Mouse (Mus musculus): ENCODE data around the gene Larp4b. TPM values are rescaled to one million over a fixed set of nuclear protein-coding genes. Genes with fewer than 3 reads are reported as not detected.

Larp4b gene
- total RNA-seq, 2 experiments from 2014 or later, result 65.5 to 74.2 TPM

DNA sequence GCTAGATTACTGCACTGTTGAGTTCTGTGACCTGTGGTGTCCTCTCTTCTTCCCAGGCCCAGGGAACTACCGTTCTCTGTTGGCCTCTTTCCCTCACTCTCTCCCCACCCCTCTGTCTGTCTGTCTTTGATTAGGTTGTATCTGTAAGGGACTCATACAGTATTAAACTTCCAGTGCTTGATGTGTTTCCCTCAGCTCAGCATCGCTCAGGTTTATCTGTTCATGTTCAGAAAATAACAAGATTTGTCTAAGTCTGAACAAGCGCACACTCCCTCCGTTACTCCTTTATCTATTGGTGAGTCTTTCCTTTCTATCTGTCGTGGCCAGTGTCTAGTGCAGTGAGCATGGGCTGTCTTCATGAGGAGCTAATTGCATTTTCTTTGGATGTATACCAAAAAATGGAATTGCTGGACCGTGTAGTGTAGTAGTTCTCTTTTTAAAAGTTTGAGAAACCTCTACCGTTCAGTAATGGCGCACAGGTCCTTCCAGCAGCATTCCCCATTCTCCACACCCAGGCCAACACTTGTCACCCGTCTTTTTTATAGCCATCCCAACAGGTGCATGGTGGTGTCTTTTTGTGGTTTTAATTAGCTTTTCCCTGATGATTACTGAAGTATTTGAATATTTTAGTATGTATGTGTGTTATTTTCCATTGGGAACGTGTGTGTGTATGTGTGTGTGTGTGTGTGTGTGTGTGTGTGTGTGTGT lies 27.3 kb downstream of the Larp4b start:
- DNase-seq, result no peak

DNA sequence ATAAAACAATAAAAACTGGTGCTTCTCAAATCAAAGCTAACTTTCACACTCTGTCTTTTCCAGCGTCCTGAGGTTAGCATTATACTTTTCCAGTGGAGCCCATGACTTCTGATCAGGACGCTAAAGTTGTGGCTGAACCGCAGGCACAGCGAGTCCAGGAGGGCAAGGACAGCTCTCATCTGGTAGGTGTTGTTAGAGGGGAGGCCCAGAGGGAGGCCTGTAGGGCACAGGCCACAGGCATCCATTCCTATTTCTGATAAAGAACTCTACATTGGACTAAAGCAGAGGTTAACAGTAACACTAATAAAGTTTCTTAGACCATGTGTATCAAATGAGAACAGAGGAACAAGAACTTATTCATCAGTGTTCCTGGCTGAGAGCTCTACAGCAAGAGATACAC lies 28.4 kb downstream of the Larp4b start:
- DNase-seq, result no peak
- intact Hi-C loops (cut with DNase I), result no loop called here

More for the DNA sequence above, 27.3 kb downstream of the Larp4b start:
- intact Hi-C loops (cut with DNase I), result no loop called here

DNA sequence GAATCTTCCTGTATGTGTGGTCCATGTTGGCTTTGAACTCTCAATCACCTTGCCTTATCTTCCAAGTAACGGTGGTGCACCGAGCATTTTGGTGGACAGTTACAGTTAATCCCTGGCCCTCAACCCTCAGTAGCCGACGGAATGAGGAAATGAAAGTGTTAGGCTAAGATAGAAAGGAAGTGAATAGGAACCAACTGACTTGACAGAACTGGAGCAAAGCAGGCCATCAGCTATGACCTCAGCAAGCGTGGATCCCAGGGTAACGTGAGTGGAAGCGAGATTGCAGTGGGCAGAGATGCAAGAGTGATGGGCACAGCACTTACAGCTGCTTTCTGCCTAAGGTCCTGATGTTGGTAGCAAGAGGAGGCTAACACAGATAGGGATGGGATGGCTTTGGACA lies 31.5 kb downstream of the Larp4b start:
- intact Hi-C loops (cut with DNase I), result no loop called here
- no peak for DNase-seq

DNA sequence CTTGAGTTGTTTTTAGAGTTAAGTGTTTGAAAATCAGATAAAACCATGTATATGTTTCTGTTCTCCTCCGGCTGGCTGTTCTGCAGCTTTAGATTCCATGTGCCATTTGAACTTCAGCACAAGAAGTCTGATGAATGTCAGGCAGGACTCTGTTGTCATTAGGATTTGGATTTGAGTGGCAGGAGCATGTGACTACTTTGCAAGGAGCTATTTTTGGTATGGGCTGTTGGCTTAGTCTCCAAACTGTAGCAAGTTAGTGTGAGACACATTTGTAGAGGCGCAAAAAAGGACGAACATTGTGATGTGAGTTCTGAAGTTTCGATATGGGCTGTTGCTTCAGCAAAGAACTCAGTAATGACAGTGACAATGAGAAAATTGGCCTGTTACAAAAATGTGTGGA lies 34.0 kb downstream of the Larp4b start:
- peak in 1 of 2 experiments; percentile 25 for DNase-seq
- intact Hi-C loops (cut with DNase I), result no loop called here

DNA sequence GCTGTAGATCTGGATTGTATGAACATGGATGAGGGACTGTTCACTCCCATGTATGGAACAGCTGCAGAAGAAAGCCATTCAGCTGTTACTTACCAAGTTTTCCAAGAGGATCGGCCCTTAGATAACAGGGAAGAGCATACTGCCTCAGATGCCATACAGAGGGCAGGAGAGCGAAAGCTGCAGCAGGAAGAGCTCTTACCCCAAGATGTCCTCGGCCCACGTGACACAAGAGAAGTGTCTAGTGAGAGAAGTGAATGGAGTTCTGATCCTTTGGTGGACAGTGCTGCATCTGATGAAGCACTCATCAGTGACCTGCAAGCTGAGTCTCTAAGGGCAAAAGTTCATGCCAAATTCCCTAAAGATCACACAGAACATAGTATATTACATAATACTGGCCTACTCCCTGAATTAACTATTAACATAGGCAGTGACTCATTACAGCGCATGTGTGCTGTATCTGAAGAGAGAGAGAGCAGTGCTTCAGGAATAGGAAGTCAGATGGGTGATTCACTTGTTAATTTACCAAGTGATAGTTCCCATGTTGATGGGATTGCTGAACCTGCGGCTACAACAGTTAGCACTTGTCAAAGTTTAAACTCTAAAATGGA lies 35.1 kb downstream of the Larp4b start:
- peak in 1 of 2 experiments; percentile 22 for DNase-seq
- intact Hi-C loops (cut with DNase I), result no loop called here

DNA sequence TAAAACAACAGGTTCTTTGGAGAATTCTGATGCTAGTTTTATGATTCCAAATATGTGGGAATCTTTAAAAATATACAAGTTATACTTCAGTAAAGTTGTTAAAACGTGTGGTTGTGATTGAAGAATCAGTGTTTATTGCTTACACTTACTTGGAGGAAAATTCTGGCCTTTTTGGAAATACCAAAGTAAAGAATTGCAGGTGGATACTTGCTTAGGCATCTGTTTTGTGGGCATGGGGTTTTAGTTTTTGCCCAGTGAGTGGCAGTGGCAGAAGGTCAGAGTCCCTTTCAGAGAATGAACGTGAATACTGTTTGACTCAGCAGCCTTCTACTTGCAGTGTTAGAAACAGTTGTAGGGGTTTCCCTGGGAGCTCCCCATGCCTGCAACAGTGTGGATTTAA lies 40.7 kb downstream of the Larp4b start:
- intact Hi-C loops (cut with DNase I), result no loop called here
- DNase-seq, result no peak

DNA sequence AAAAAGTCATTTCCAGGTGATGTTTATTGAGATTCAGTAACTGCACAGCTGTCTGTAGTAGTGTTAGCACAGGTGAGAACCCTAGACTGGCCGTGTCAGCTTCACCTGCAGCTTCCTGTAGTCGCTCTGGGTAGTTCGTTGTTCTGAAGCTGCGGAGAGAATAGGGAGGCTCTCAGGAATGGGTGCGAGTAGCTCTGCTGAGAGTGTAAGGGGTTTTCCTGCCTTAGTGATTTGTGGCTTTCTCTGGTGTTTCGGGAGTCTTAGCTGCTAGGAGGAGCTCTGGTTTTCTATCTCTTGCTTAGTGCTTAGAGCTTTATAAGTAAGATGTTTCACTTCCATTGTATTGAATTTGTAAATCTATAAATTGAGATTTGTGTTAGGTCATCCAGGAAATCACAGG lies 42.4 kb downstream of the Larp4b start:
- no peak for DNase-seq
- intact Hi-C loops (cut with DNase I), result no loop called here

DNA sequence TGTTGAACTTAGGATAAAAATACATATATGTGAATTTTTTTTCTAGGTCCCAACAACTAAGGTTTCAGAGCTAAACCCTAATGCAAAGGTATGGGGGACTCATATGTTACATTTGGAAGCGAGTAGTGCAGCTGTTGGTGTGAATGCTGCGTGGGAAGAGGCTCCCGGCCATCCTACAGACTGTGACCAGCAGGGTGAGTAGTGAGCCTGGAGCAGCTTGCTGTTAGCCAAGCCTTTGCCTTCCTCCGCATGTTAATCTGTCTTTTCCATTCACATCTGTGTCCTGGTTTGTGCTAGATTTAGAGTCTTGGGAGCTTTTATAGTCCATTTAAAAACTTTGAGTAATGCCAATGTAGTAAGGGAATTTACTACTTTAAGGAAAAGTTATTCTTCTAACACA lies 43.1 kb downstream of the Larp4b start:
- intact Hi-C loops (cut with DNase I), result no loop called here
- DNase-seq, result no peak

DNA sequence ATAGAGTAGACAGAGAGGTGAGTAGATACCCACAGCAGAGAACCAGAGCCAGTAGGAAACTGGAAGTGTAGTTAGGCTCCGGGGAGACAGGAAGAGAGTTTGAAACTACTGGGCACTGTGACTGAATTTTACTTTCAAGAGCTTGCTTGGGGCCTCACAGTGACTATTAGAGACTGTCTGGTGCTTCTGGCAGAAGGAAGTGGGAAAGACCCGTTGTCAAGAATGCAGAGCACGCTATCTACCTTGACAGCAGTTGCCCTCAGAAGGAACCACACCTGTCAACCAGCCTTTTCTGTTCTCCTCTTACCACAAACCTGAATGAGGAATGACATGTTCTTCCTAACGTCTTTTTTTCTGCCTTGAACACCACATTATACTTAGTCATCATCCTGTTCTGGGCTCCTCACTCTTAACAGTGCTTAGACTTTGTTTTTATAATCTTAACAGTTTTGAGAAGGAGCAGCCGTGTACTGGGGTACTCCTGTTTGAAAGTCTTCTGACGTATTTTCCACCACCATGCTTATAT lies 45.8 kb downstream of the Larp4b start:
- DNase-seq, result no peak
- intact Hi-C loops (cut with DNase I), result no loop called here

DNA sequence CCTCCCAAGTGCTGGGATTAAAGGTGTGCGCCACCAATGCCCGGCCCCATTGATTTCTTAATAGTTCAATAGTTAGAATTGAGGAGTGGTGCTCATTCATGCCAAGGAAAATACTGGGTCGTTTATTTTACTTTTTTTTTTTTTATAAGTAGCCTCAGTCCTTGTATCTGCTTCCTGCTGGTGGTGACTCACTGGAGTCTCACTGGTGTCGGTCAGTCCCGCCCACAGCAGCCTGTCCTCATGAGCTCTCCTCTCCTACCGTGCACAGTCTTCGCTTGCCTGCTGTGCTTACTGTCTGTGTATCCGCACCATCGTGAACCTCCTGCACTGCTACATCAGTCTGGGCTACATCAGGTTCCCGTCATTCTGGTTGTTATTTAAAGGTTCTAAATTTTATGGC lies 46.5 kb downstream of the Larp4b start:
- DNase-seq, result no peak
- intact Hi-C loops (cut with DNase I), result no loop called here

DNA sequence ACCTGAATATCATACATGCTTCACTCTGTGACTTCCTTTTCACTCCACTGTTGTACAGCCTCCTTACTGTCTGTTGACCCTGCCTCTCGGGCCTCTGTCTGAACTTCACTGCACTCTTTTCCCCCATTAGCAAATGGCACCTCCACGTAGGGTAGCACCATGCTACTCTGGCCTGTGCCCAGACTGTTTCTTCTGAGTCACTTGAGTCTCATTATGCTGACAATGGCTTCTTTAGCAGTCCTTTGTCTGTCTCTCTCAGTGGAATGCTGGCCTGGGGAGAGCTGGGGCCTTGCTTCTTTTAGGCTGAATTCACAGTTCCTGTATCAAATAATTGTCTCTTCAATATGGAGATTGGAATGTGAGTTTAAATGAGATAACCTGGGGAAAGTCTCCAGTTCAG lies 48.7 kb downstream of the Larp4b start:
- DNase-seq, result no peak
- intact Hi-C loops (cut with DNase I), result no loop called here

DNA sequence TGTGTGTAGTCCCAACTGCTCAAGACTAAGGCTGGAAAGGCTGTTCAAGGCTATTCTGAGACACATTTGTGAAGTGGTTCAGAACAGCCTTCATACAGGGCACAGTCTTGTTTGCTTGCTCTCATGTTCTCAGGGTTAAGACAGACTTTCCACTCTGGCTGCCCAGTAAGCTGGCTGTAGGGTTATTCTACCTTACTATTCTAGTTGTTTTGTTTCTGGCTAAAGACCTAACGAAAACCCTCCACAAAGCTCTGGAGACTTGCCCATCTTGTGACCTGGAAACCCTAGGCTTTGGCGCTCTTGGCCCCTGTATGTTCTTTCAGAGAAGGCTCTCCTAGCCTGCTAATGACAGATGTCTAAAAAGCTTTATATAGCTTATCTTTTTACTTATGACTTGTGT lies 55.1 kb downstream of the Larp4b start:
- DNase-seq, result no peak
- intact Hi-C loops (cut with DNase I), result no loop called here

DNA sequence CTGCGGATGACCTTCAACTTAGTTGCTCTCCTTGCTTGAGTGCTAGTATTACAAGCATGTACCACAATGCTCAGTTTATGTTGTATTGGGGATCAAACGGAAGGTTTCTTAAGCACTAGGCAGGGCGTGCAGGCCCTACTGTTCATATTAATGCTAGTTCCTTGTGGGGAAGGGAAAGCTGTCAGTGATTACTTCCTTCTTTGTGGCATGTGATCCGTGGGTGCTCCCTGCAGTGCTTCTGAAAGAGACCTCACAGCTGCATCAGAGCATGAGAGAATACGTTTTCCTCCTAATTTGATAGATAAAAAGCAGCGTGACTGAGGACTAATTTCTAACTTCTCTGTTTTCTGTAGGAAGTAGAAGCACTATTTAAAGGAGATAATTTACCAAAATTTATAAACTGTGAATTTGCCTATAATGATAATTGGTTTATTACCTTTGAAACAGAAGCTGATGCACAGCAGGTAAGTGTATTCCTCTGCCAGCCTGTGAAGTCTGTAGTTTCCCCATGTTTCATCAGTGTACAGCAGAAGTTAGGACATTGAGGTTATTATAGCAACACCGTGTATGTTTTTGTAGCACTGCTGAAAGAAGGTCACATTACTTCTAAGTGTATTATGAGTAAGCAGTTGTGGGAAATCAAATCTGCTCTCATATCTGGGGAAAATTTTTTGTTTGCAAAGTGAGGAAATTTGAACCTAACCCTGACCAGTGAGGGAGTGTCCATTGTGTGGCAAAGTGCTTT lies 56.0 kb downstream of the Larp4b start:
- intact Hi-C loops (cut with DNase I), result no loop called here
- DNase-seq, result no peak

DNA sequence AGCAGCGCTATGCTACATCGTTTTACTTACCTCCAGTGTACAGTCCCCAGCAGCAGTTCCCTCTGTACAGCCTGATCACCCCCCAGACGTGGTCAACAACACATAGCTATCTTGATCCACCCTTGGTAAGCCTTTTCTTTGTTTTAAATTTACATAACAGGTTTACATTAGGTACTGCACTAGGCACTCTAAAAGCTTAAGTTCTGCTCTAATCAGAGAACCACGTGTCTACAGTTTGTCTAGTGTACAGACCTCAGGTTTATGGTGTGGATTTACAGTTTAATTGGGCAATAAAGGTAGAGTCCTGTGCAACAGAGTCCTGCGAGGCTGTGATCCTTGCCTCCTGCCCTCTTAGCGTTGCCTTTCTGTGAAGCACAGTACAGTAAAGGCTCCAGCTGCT lies 57.4 kb downstream of the Larp4b start:
- DNase-seq, result no peak
- intact Hi-C loops (cut with DNase I), result no loop called here

DNA sequence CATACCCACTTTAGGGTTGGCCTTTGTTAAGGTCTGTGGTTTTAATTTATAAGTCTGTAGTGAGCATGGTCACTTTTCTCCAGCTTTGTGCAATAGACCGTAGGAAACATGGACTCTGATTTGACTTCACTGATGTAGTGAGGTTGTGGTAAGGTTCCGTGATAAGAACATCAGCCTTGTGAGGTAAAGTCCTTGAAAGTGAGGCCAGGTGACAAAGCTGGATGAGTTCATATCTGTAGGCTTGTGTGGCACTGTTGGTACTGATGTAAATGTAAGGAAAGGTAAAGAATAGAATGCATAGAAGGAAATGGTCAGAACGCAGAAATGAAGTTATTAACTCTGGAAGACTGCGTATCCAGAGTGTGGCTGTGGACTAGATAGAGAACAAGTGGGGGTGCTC lies 57.9 kb downstream of the Larp4b start:
- DNase-seq, result no peak
- intact Hi-C loops (cut with DNase I), result no loop called here

DNA sequence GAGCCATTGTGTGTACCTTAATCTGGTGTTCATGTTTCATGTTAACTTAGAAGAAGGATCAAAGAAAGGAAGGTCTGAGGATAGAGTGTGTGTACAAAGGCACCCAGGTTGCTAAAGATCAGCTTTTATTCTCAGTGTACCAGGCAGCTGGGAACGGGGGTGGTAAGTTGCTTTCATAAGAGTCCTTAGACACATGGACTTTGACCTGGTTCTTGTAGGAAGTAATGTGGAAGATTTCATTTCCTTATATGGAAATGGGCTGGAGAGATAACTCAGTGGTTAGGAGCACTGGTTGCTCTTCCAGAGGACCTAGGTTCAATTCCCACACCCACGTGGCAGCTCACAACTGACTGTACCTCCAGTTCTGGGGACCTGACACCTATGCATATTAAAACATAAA lies 58.6 kb downstream of the Larp4b start:
- no peak for DNase-seq
- intact Hi-C loops (cut with DNase I), result no loop called here

DNA sequence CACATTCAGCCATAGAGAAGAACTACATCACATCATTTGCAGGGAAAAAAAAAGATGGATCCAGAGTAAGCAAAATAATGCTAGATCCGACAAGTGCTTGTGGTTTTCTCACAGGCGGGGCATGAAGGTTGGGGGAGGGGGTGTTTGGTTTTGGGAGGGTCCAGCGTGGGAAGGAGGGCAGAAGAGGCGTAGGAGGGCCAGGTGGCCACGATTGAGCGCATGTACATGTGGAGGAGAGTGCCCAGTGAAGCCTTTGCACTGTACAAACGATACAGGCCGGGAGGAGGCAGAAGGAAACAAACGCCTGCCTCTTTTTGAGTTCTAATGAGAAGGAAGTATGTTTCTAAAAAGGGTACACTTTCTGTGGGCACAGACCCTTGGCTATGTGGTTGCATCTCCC lies 60.1 kb downstream of the Larp4b start:
- intact Hi-C loops (cut with DNase I), result no loop called here
- no peak for DNase-seq

DNA sequence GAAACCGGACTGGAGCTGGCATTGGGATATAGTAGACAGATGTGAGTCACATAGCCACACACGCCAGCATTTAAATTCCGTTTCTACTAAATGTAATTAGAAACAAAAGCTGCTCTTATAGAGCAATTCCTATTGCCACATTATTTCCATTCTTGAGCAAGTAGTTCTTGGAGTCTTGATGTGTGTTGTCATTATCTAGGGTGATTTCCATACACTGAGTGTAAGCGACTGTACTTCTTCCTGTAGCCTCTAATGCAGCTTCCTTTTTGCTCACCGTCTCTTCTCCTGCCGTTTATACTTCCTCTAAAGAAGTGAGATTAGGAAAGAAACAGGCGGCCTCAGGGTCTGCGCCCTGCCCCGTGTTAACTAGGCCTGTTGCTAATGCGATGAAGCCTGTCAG lies 65.6 kb downstream of the Larp4b start:
- intact Hi-C loops (cut with DNase I), result no loop called here
- no peak for DNase-seq

DNA sequence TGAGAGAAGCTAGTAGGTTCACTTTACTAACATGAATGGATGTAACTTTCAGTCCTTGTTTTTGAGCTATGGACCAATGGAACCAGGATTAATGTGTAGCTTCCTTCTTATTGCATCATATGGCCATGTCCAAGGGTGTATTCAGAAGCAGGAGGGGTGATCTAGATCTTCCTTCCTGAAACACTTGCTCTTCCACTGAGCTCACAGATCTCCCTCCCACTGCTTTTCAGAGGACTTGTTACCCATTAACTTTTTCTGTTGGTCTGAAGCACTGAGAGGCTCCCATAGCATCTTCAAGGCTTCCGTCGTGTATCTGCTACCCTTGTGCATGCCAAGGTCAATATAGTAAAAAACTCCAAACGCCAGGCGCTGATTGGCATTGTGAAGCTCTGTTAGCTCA lies 69.2 kb downstream of the Larp4b start:
- DNase-seq, result no peak
- intact Hi-C loops (cut with DNase I), result loop anchor here (10.0 kb wide), 1 partner anchor 168 kb away; the partner anchor contains the start of gene Gtpbp4

DNA sequence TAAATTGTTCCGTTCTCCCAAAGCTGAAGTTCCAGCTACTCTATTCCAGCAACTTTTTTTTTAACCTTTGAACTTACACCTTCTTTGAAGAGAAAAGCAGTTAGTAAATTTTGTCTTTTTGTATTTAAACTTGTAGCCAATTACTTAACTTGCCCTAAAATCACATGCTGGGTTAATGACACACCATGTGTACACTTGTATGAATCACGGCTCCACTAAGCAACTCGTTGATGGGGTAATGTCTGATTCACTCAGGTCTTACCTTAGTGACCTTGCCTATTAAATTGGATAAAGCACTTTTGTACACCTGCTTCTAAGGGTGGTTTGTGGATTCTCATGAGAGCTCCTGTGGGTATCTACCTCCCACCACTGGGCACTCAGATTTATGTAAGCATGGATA lies 74.2 kb downstream of the Larp4b start:
- DNase-seq, result no peak
- intact Hi-C loops (cut with DNase I), result loop anchor here (10.0 kb wide), 1 partner anchor 173 kb away; the partner anchor contains the start of gene Gtpbp4

DNA sequence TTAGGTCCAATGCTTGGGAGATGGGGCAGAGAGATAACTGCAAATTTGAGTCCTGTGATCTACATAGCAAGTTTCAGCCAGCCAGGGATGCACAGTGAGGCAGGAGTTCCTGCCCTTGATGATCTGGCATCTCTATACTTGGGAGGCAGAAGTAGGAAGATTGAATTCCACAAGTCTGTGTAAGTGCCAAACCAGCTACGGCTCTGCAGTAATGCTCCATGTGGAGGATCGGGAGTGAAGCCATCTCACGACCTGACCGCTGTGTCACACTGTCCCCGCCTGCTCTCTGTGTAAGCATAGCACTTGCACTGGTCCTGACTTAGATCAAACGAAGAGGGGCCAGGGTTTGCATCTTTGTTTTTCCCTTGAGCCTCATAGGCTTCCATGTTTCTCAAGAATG lies 75.9 kb downstream of the Larp4b start:
- DNase-seq, result no peak
- intact Hi-C loops (cut with DNase I), result loop anchor here (10.0 kb wide), 1 partner anchor 175 kb away; the partner anchor contains the start of gene Gtpbp4

DNA sequence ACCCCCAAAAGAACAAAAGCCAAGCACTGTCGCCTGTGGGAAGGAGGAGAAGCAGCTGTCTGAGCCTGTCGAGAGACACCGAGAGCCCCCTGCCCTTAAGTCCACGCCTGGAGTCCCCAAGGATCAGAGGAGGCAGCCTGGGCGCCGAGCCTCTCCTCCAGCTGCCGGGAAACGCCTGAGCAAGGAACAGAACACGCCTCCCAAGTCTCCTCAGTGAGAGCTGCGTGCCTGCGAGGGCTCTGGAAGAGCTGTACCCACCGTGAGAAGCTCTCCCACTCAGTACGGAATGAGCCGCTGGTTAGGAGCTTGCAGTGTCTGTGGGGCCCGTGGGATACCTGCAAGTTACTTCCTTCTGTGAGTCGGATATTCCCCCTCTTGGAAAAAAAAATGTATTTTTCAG lies 77.0 kb downstream of the Larp4b start:
- intact Hi-C loops (cut with DNase I), result no loop called here
- no peak for DNase-seq
